Mouse (Mus musculus) embryo, embryonic 11 days (tissue): ENCODE data around the gene Filip1l.
A peak's percentile ranks its signal among the peaks of the same experiment; 100 is the strongest.

Source experiments
- DNase-seq: peaks from one replicate; pipeline ENCODE4 v3.0.0-alpha.2; 2015

Filip1l gene

GRCm38 (mm10) chr16:57536511-57536910 lies 183.6 kb downstream of the Filip1l start:
- DNase-seq: no peak

DNA sequence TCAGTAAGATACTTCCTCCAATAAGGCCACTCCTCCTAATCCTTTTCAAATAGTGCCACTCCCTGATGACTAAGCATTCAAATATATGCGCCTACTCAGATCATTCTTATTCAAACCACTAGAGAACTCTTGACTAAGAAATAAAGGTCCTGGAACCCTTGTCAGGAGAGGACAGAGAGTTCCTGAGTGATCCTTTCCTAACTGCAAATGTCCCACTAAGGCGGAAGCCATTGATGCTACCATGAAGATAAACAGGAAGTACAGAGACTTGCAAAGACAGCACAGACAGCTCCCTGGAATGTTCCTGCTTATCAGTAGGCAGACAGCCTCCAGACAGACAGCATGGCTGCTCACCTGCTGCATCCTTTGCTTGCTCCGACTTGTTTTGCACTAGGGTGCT lies 190.3 kb downstream of the Filip1l start:
- no peak for DNase-seq

GRCm38 (mm10) chr16:57544441-57544840 lies 191.5 kb downstream of the Filip1l start:
- no peak for DNase-seq

DNA sequence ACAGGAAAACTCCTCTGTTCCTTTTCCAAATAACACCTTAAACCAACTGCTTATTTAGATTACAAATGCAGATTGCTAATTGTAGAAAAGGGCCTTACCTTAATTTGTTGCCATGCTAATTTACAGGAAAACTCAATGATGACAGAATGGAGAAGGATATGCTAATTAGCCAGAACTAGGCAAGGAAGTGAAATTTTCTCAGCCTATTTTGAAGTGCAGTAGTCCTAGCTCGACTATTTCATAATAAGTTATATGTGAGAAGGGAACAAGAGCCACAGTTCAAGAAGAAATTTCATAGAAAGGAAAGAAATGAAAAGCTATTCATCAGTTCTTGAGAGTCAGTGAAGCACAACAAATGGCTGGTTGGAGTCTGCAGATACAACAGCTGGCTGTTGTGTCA lies 193.5 kb downstream of the Filip1l start:
- no peak for DNase-seq

GRCm38 (mm10) chr16:57548608-57549007 lies 195.7 kb downstream of the Filip1l start:
- DNase-seq: no peak

DNA sequence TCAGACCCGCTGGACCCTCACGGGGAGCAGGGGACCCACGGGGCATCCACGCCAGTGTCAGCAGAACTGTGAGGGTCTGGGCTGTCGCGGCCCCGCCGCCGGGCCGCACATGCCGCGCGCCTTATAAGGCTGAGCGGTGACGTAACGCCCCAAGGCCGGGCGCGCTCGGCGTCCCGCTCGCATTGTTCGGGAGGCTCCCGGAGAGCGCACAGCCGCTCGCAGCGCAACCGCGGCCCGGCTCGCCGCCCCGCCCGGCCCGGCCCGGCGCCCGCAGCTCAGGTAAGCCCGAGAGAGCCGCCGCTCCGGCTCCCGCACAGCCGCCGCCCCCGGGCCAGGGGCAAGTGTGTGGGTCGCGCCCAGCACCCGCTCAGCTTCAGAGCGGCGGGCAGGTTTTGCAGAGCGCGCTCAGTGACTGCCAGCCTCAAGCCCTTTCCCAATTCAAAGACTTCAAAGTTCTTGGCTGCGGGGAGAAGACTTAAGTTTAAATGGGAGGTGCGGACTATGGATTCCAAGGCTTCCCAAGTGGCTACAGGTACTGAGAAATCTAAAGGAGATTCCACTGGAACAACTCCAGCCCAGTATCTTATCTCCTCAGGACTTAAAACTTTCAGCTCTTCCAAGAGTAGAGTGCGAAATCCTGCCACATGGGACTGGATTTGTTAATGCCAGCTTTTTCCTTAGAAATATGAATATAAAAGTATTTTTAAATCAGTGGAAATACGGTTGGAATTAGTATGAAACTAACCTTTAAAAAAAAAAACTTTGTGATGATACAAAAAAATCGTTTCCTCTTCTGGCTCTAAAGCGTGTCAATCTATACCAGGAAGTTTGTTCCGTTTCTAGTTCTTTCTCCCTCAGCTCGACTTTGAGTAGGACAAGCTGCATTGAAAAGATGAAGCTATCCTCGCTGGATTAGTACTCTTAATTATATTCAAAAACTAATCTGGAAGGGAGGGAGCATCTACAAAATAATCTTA lies 196.5 kb downstream of the Filip1l start:
- DNase-seq: peak; percentile 93

GRCm38 (mm10) chr16:57550088-57550487 lies 197.2 kb downstream of the Filip1l start:
- DNase-seq: no peak

- peak; percentile 56 for DNase-seq
Measured at GRCm38 (mm10) chr16:57550817-57551216, 197.9 kb downstream of the Filip1l start.

DNA sequence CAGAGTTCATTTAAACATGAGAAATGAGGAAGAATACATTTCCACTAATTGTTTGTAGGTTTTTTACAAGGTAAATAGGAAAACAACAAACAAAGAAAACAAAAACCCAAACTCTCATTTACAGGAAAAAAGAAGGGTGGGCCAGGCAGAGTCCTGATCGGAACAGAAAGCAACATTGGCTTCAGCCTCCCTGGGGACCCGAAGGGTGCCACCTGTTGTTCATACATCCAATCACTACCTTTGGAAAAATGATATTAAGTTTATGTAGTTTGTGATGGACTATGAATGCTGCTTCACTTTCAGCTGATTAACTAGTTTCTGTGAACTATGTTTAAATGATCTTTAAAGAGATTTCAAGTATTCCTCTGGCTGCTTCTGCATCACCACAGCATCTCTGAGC lies 198.7 kb downstream of the Filip1l start:
- no peak for DNase-seq

- DNase-seq: no peak
Measured at GRCm38 (mm10) chr16:57552709-57553108, 199.8 kb downstream of the Filip1l start.

DNA sequence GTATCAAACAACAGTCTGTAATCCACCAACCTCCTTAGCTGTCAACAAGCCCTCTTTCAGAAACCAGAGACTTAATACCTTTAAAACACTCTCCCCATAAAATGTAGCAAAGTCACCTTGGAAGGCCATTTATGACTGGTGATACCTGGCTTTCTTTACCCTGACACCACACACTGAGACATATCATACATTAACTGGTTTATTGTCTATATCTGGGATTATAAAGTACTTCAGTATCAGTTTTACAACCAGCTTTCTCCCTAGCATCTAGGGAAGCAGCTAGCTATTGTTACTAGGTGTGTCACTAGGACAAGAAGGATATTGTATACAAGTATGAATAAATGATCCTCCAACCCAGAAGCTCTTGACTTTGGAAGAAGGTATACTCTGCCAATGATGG lies 200.3 kb downstream of the Filip1l start:
- DNase-seq: no peak

DNA sequence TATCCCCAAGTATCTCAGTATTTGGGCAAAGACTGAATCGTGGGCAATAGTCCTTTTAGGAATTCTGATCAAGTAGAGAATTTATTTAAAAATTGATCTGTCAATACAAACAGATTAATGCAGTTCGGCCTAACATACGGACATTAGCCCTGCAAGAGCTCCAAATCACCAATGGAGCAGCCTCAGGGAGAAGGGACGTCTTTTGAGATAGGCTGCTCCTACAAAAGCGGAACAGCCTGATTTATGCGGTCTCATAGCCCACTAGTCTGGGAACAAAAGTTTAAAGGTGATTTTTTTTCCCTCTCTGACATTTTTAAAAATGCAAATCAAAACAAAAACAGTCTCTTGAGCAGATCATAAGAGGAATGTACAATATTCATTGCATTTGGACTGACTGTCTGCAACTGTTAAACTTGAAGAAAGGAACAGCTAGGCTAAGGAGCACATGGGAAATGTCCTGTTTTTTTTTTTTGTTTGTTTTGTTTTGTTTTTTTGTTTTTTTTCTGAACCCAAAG lies 202.1 kb downstream of the Filip1l start:
- DNase-seq: no peak

DNA sequence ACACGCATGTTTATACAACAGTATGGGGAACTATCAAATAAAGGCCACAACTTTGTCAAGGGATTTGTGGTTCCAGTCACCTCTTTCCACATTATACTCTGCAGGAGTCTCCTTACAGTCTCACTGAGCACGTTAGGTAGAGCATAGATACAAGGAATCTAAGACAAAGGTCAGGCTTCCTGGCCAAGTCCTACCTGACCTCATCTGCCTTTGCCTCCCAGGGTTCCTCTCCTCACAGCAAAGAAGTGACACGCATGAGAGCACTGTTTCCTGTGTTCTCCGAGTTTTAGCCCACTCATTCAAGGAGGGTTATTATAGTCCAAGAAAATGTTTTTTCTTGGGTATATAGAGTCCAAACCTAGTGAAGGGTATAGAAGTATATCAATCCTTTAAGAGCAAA lies 202.8 kb downstream of the Filip1l start:
- DNase-seq: no peak

- no peak for DNase-seq
Measured at GRCm38 (mm10) chr16:57556244-57556643, 203.4 kb downstream of the Filip1l start.

GRCm38 (mm10) chr16:57558258-57558657 lies 205.4 kb downstream of the Filip1l start:
- no peak for DNase-seq

DNA sequence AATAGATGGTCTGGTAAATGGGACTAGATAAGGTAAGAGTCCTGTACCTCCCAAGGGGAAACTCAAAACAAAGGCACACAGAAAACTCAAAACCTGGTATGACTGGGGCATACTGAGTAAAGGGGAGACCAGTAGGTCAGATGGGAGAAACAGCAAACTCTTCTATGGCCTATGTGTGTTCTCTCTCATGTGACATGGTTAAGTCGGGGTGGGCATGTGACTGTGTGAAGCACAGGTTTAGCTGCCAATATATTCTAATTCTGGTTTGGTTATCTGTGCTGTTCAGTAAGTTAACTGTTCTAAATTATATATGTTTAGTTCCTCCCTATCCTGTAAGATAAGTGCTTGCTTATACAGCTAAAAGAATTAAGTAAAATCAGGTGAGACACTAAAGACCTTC lies 207.3 kb downstream of the Filip1l start:
- no peak for DNase-seq

- DNase-seq: no peak
Measured at GRCm38 (mm10) chr16:57563453-57563852, 210.6 kb downstream of the Filip1l start.

- DNase-seq: no peak
Measured at GRCm38 (mm10) chr16:57564807-57565206, 211.9 kb downstream of the Filip1l start.

- DNase-seq: no peak
Measured at GRCm38 (mm10) chr16:57566215-57566614, 213.3 kb downstream of the Filip1l start.

GRCm38 (mm10) chr16:57568648-57569404 lies 215.9 kb downstream of the Filip1l start:
- DNase-seq: no peak

GRCm38 (mm10) chr16:57570789-57571311 lies 218.0 kb downstream of the Filip1l start:
- no peak for DNase-seq

- no peak for DNase-seq
Measured at GRCm38 (mm10) chr16:57573831-57574230, 220.9 kb downstream of the Filip1l start.

- DNase-seq: no peak
Measured at GRCm38 (mm10) chr16:57575764-57576388, 223.0 kb downstream of the Filip1l start.
